In the genomic region with DNA sequence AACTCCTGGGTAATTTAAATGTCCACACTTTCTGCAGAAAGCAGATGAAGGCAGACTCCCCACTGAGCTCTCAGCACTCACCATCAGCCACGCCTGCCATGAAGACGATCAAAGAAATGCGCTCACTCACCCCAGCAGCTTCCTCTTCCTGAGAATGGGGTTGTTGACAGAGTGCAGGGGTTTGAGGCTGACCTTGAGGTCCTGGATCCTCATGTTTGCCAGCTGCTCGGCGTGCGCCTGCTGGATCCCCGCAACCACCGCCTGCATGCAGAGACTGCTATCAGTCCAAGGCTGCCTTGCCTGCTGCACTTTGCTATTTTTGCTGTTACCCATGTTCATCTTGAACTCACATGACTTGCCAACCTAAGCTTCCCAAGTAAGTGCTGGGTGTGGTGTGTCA, we compare ENCODE assay signal across 24 mouse cellular contexts. TPM values are rescaled to one million over a fixed set of nuclear protein-coding genes. Genes with fewer than 3 reads are reported as not detected.
DNase-seq lines count a peak whose midpoint lies in the region; ATAC-seq and TF ChIP-seq lines count a peak whose summit lies in the region.
"Had no signal": no experiment of that assay in that cellular context is flagged by ENCODE, and none has a peak within 500 bp of the region (broad histone marks: within the 10 kb centered on the region; RNA-seq: fewer than 3 reads in every experiment).

No protein-coding gene starts in this region.

- no peaks in the 10 kb centered on the region for H3K4me1 ChIP-seq in neural tube, embryonic 11.5 days (ENCODE audit: control insufficient read depth, insufficient read depth, low read length)
- H3K4me1 ChIP-seq: embryonic facial prominence, embryonic 12.5 days; limb, embryonic 12.5 days; liver, embryonic 15.5 days; stomach, embryonic 15.5 days had no signal

- H3K9ac ChIP-seq in neural tube, embryonic 11.5 days (ENCODE audit: low read length): no peak overlapping the region
- H3K9ac ChIP-seq: embryonic facial prominence, embryonic 12.5 days; limb, embryonic 12.5 days; liver, embryonic 15.5 days; stomach, embryonic 15.5 days had no signal

- H3K9me3 ChIP-seq in neural tube, embryonic 11.5 days (ENCODE audit: control insufficient read depth, low read length): no peaks in the 10 kb centered on the region
- H3K9me3 ChIP-seq: embryonic facial prominence, embryonic 12.5 days; limb, embryonic 12.5 days; liver, embryonic 15.5 days; stomach, embryonic 15.5 days had no signal

- ATAC-seq in neural tube, embryonic 11.5 days (ENCODE audit: insufficient read depth, low FRiP score, low TSS enrichment): no peak
- no peak for ATAC-seq in megakaryocyte, adult 5-6 weeks (ENCODE audit: poor library complexity, severe bottlenecking)
- ATAC-seq: hindbrain, embryonic 16.5 days had no signal

- no peaks in the 10 kb centered on the region for H3K27me3 ChIP-seq in neural tube, embryonic 11.5 days (ENCODE audit: control insufficient read depth, insufficient read depth, low read length)
- H3K27me3 ChIP-seq: embryonic facial prominence, embryonic 12.5 days; limb, embryonic 12.5 days; liver, embryonic 15.5 days; stomach, embryonic 15.5 days had no signal

- peak; percentile 43 for DNase-seq in gastrocnemius, adult 2 months
- DNase-seq in gastrocnemius, postnatal 36 days: no peak
- peak; percentile 36 for DNase-seq in neural tube, embryonic 11.5 days (ENCODE audit: low spot score)
- no peak for DNase-seq in neural tube, embryonic 10.5 days (ENCODE audit: extremely low spot score, low spot score)
- DNase-seq in adrenal gland, postnatal 25 days: peak; percentile 49
- DNase-seq in mesoderm, embryonic 11.5 days (ENCODE audit: low read depth, low spot score): peak; percentile 12
- no peak for DNase-seq in yolk sac, embryonic 10.5 days (ENCODE audit: low spot score)
- DNase-seq: cerebellum, adult 8-10 months; kidney, adult 2 months; kidney, postnatal 36 days; thymus, postnatal 36 days had no signal

- intact Hi-C loops in gastrocnemius, adult 2 months (cut with DNase I): no loop called here
- intact Hi-C loops in gastrocnemius, postnatal 36 days (cut with DNase I): no loop called here

- WGBS in neural tube, embryonic 11.5 days: 74% methylated on average over 8 of the region's 8 CpGs

- H3K36me3 ChIP-seq in neural tube, embryonic 11.5 days (ENCODE audit: control insufficient read depth, insufficient read depth, low read length): peaks cover 33% of the 10 kb centered on the region

- H3K4me2 ChIP-seq in neural tube, embryonic 11.5 days (ENCODE audit: low read depth): no peak overlapping the region
- H3K4me2 ChIP-seq: embryonic facial prominence, embryonic 12.5 days; limb, embryonic 12.5 days; liver, embryonic 15.5 days; midbrain, embryonic 11.5 days; stomach, embryonic 15.5 days had no signal

- no peak for TF ChIP-seq CTCF in gastrocnemius, adult 2 months (IDR thresholded peaks at IDR 0.05)

- peak overlapping the region; percentile 4; the same call in 1 of the 2 replicates for H3K4me3 ChIP-seq in gastrocnemius, adult 2 months
- H3K4me3 ChIP-seq in neural tube, embryonic 11.5 days (ENCODE audit: low read depth, low read length): no peak overlapping the region
- H3K4me3 ChIP-seq: embryonic facial prominence, embryonic 12.5 days; limb, embryonic 12.5 days; liver, embryonic 15.5 days; stomach, embryonic 15.5 days had no signal

- peak overlapping the region; percentile 79 for H3K27ac ChIP-seq in gastrocnemius, adult 2 months
- no peak overlapping the region for H3K27ac ChIP-seq in neural tube, embryonic 11.5 days (ENCODE audit: low read depth, low read length)
- H3K27ac ChIP-seq: embryonic facial prominence, embryonic 12.5 days; limb, embryonic 12.5 days; liver, embryonic 15.5 days; stomach, embryonic 15.5 days had no signal

RNA-seq across cellular contexts. Expression of a gene that starts 18.3 kb away (rescaled TPM):
- 1 to 10 TPM; 2.0 to 3.0 TPM for total RNA-seq in gastrocnemius, adult 2 months (2021)
- 1 to 10 TPM; 1.6 to 1.7 TPM for total RNA-seq in gastrocnemius, postnatal 36 days (2021)
- polyA plus RNA-seq in neural tube, embryonic 11.5 days (2014; fragmentation: Nextera tagmentation; extraction: Ambion mirVana): 2.2 and 3.5 TPM in 2 replicates
- 6.4 and 7.9 TPM in 2 replicates for total RNA-seq in adrenal gland, postnatal 25 days (2021)
- total RNA-seq in megakaryocyte, adult 5-6 weeks (2015): 2.1 and 3.1 TPM in 2 replicates
- total RNA-seq in megakaryocyte, adult 5-6 weeks (2017): 2.2 and 3.1 TPM in 2 replicates

RNA-seq across cellular contexts. Expression of a gene that starts 18.3 kb away (rescaled TPM):
- not detected for total RNA-seq in gastrocnemius, adult 2 months (2021)
- total RNA-seq in gastrocnemius, postnatal 36 days (2021): not detected
- polyA plus RNA-seq in neural tube, embryonic 11.5 days (2014; fragmentation: Nextera tagmentation; extraction: Ambion mirVana): not detected in 2 replicates
- not detected in 2 replicates for total RNA-seq in adrenal gland, postnatal 25 days (2021)
- total RNA-seq in megakaryocyte, adult 5-6 weeks (2015): not detected in 2 replicates
- total RNA-seq in megakaryocyte, adult 5-6 weeks (2017): not detected in 2 replicates
- total RNA-seq: granulocyte monocyte progenitor cell, adult 5-6 weeks; layer of hippocampus, postnatal 25 days; MEL had no signal
- polyA plus RNA-seq: C2C12; hindbrain, embryonic 16.5 days; limb, embryonic 12.5 days; liver, embryonic 15.5 days; midbrain, embryonic 11.5 days; small intestine, adult 2 months; stomach, embryonic 15.5 days had no signal

RNA-seq across cellular contexts. Expression of a gene that starts 18.7 kb away (rescaled TPM):
- total RNA-seq in gastrocnemius, adult 2 months (2021): 100 to 1,000 TPM; 100 to 131 TPM
- total RNA-seq in gastrocnemius, postnatal 36 days (2021): 10 to 100 TPM; 79.5 to 81.0 TPM
- 62.6 and 65.3 TPM in 2 replicates for polyA plus RNA-seq in neural tube, embryonic 11.5 days (2014; fragmentation: Nextera tagmentation; extraction: Ambion mirVana)
- total RNA-seq in adrenal gland, postnatal 25 days (2021): 72.2 and 105 TPM in 2 replicates
- 105 and 106 TPM in 2 replicates for total RNA-seq in megakaryocyte, adult 5-6 weeks (2015)
- 99.1 and 108 TPM in 2 replicates for total RNA-seq in megakaryocyte, adult 5-6 weeks (2017)

RNA-seq across cellular contexts. Expression of a gene that starts 23.7 kb away (rescaled TPM):
- not detected for total RNA-seq in gastrocnemius, adult 2 months (2021)
- not detected for total RNA-seq in gastrocnemius, postnatal 36 days (2021)
- not detected in 2 replicates for polyA plus RNA-seq in neural tube, embryonic 11.5 days (2014; fragmentation: Nextera tagmentation; extraction: Ambion mirVana)
- total RNA-seq in adrenal gland, postnatal 25 days (2021): not detected in 2 replicates
- total RNA-seq in megakaryocyte, adult 5-6 weeks (2015): not detected in 2 replicates
- 0.24 TPM in 1 of 2 replicates, not detected in the other for total RNA-seq in megakaryocyte, adult 5-6 weeks (2017)
- total RNA-seq: MEL had no signal
- polyA plus RNA-seq: brain, embryonic 14.5 days; C2C12; embryonic facial prominence, embryonic 12.5 days; hindbrain, embryonic 16.5 days; kidney, adult 2 months; liver, embryonic 15.5 days; midbrain, embryonic 11.5 days; small intestine, adult 2 months had no signal

Comparison
In these comparisons a context has a peak if more than half of its experiments do, and no peak if none do; other contexts are left out.
1. DNase-seq: peak in gastrocnemius, adult 2 months (single experiment), neural tube, embryonic 11.5 days (single experiment), adrenal gland, postnatal 25 days (single experiment) and mesoderm, embryonic 11.5 days (single experiment); none in gastrocnemius, postnatal 36 days (0 of 2), neural tube, embryonic 10.5 days (single experiment) and yolk sac, embryonic 10.5 days (single experiment).